Mouse (Mus musculus): Measurements from ENCODE around the gene Tecpr2. TPM values are rescaled to one million over a fixed set of nuclear protein-coding genes. Genes with fewer than 3 reads are reported as not detected.

Gene Tecpr2
- polyA plus RNA-seq, 1 experiment = 5.3 TPM

- H3K4me1 ChIP-seq (ENCODE audit: control insufficient read depth, insufficient read depth, low read length) = 0 out of 2 replicates have a peak, but pooled peaks cover 3% of the 10 kb centered on the region
- no peak for DNase-seq
- 89% methylated on average over 4 of the region's 4 CpGs for WGBS
- H3K4me3 ChIP-seq (replicated peaks; ENCODE audit: extremely low read depth, low read depth, low read length) = no peak overlapping the region
- TF ChIP-seq POLR2A (IDR thresholded peaks at IDR 0.05; ENCODE audit: borderline replicate concordance, extremely low read depth, low read depth, low read length) (no peak), CTCF (IDR thresholded peaks at IDR 0.05; ENCODE audit: insufficient read depth, low read length) (no peak)
Measured at GRCm38 (mm10) chr12:110973829-110974228, 84.8 kb downstream of the Tecpr2 start.

- TF ChIP-seq POLR2A (IDR thresholded peaks at IDR 0.05; ENCODE audit: borderline replicate concordance, extremely low read depth, low read depth, low read length) (no peak), CTCF (IDR thresholded peaks at IDR 0.05; ENCODE audit: insufficient read depth, low read length) (no peak)
- DNase-seq = no peak
- WGBS = 82% methylated on average over 7 of the region's 7 CpGs
- peaks cover 4% of the 10 kb centered on the region; the same call in 1 of the 2 replicates for H3K4me1 ChIP-seq (ENCODE audit: control insufficient read depth, insufficient read depth, low read length)
- H3K4me3 ChIP-seq (replicated peaks; ENCODE audit: extremely low read depth, low read depth, low read length) = no peak overlapping the region
Measured at GRCm38 (mm10) chr12:110974295-110974694, 85.2 kb downstream of the Tecpr2 start.

- no peak for DNase-seq
- 83% methylated on average over 6 of the region's 6 CpGs for WGBS
- no peak for TF ChIP-seq POLR2A (IDR thresholded peaks at IDR 0.05; ENCODE audit: borderline replicate concordance, extremely low read depth, low read depth, low read length)
- no peak for TF ChIP-seq CTCF (IDR thresholded peaks at IDR 0.05; ENCODE audit: insufficient read depth, low read length)
- H3K4me3 ChIP-seq (replicated peaks; ENCODE audit: extremely low read depth, low read depth, low read length) = no peak overlapping the region
- H3K4me1 ChIP-seq (ENCODE audit: control insufficient read depth, insufficient read depth, low read length) = peaks cover 5% of the 10 kb centered on the region; the same call in 1 of the 2 replicates
Measured at GRCm38 (mm10) chr12:110974726-110975125, 85.7 kb downstream of the Tecpr2 start.

GRCm38 (mm10) chr12:110975385-110975784 is 86.3 kb downstream of the Tecpr2 start:
- DNase-seq = no peak
- H3K4me1 ChIP-seq (ENCODE audit: control insufficient read depth, insufficient read depth, low read length) = peaks cover 5% of the 10 kb centered on the region; the same call in 1 of the 2 replicates
- TF ChIP-seq POLR2A (IDR thresholded peaks at IDR 0.05; ENCODE audit: borderline replicate concordance, extremely low read depth, low read depth, low read length) (no peak), CTCF (IDR thresholded peaks at IDR 0.05; ENCODE audit: insufficient read depth, low read length) (no peak)
- H3K4me3 ChIP-seq (replicated peaks; ENCODE audit: extremely low read depth, low read depth, low read length) = no peak overlapping the region
- WGBS = 91% methylated on average over 5 of the region's 5 CpGs

- H3K4me1 ChIP-seq (ENCODE audit: control insufficient read depth, insufficient read depth, low read length) = peaks cover 5% of the 10 kb centered on the region; the same call in 1 of the 2 replicates
- no peak for TF ChIP-seq POLR2A (IDR thresholded peaks at IDR 0.05; ENCODE audit: borderline replicate concordance, extremely low read depth, low read depth, low read length)
- no peak for TF ChIP-seq CTCF (IDR thresholded peaks at IDR 0.05; ENCODE audit: insufficient read depth, low read length)
- DNase-seq = no peak
- WGBS = 66% methylated on average over 4 of the region's 4 CpGs
- no peak overlapping the region for H3K4me3 ChIP-seq (replicated peaks; ENCODE audit: extremely low read depth, low read depth, low read length)
Measured at GRCm38 (mm10) chr12:110975838-110976468, 86.9 kb downstream of the Tecpr2 start.

GRCm38 (mm10) chr12:110976589-110977344 is 87.7 kb downstream of the Tecpr2 start:
- 93% methylated on average over 60 of the region's 60 CpGs for WGBS
- no peak for DNase-seq
- H3K4me1 ChIP-seq (ENCODE audit: control insufficient read depth, insufficient read depth, low read length) = peaks cover 5% of the 10 kb centered on the region; the same call in 1 of the 2 replicates
- H3K4me3 ChIP-seq (replicated peaks; ENCODE audit: extremely low read depth, low read depth, low read length) = no peak overlapping the region
- TF ChIP-seq POLR2A (IDR thresholded peaks at IDR 0.05; ENCODE audit: borderline replicate concordance, extremely low read depth, low read depth, low read length) = no peak
- no peak for TF ChIP-seq CTCF (IDR thresholded peaks at IDR 0.05; ENCODE audit: insufficient read depth, low read length)

GRCm38 (mm10) chr12:110977345-110977733 is 88.3 kb downstream of the Tecpr2 start:
- no peak for DNase-seq
- WGBS = 97% methylated on average over 18 of the region's 18 CpGs
- TF ChIP-seq CTCF (IDR thresholded peaks at IDR 0.05; ENCODE audit: insufficient read depth, low read length) (no peak), POLR2A (IDR thresholded peaks at IDR 0.05; ENCODE audit: borderline replicate concordance, extremely low read depth, low read depth, low read length) (no peak)
- Histone ChIP-seq H3K4me3 (replicated peaks; ENCODE audit: extremely low read depth, low read depth, low read length) (no peak overlapping the region), H3K4me1 (ENCODE audit: control insufficient read depth, insufficient read depth, low read length) (peaks cover 5% of the 10 kb centered on the region; the same call in 1 of the 2 replicates)

GRCm38 (mm10) chr12:110977896-110978606 is 89.0 kb downstream of the Tecpr2 start:
- 40% methylated on average over 14 of the region's 14 CpGs for WGBS
- DNase-seq = no peak
- TF ChIP-seq POLR2A (IDR thresholded peaks at IDR 0.05; ENCODE audit: borderline replicate concordance, extremely low read depth, low read depth, low read length) = no peak
- no peak for TF ChIP-seq CTCF (IDR thresholded peaks at IDR 0.05; ENCODE audit: insufficient read depth, low read length)
- Histone ChIP-seq H3K4me1 (ENCODE audit: control insufficient read depth, insufficient read depth, low read length) (peaks cover 5% of the 10 kb centered on the region; the same call in 1 of the 2 replicates), H3K4me3 (replicated peaks; ENCODE audit: extremely low read depth, low read depth, low read length) (peak overlapping the region; percentile 79)
